8 mouse cellular contexts compared by ENCODE assay signal in genomic region chr17:71182871-71183656, GRCm38 (mm10). TPM values are rescaled to one million over a fixed set of nuclear protein-coding genes. Genes with fewer than 3 reads are reported as not detected.
DNase-seq lines count a peak whose midpoint lies in the region; ATAC-seq lines count a peak whose summit lies in the region.

No protein-coding gene starts in this region.

- DNase-seq in gastrocnemius, adult 8-10 months (ENCODE audit: low spot score in 2 of 2) = peak; percentile 79 to 82
- peak; percentile 77 for DNase-seq in hindlimb bud, embryonic 11.5 days (ENCODE audit: extremely low spot score, low read depth, low spot score)
- peak; percentile 80 to 89 for DNase-seq in left cerebral cortex, adult 8-10 months (ENCODE audit: low spot score in 2 of 2)
- peak; percentile 93 for DNase-seq in right cerebral cortex, adult 18-20 months
- DNase-seq in urinary bladder, adult 2 months (ENCODE audit: low spot score) = peak; percentile 84

- peak; percentile 78 for ATAC-seq in activated CD4-positive, CD25-positive, alpha-beta regulatory T cell, adult 4 months
- ATAC-seq in common myeloid progenitor, adult 5-6 weeks (replicated peaks; ENCODE audit: low read depth, poor library complexity, severe bottlenecking) = peak; percentile 51
- peak; percentile 57 for ATAC-seq in megakaryocyte, adult 5-6 weeks (ENCODE audit: poor library complexity, severe bottlenecking)

RNA-seq across cellular contexts. Expression of gene Lpin2, which starts 0.7 kb away (rescaled TPM):
- polyA plus RNA-seq in activated CD4-positive, CD25-positive, alpha-beta regulatory T cell, adult 4 months (2017; shearing (Covaris generic)) = 10 to 100 TPM; 15.2 to 26.6 TPM
- 66.3 and 97.0 TPM in 2 replicates for total RNA-seq in common myeloid progenitor, adult 5-6 weeks (2017)
- 1 to 10 TPM; 1.6 to 4.9 (median 3.3) TPM for total RNA-seq in gastrocnemius, adult 8-10 months (2022)
- total RNA-seq in left cerebral cortex, adult 8-10 months (2022) = 10 to 100 TPM; 72.6 to 86.2 (median 78.6) TPM
- total RNA-seq in megakaryocyte, adult 5-6 weeks (2015) = 21.7 and 25.3 TPM in 2 replicates
- 31.4 and 38.1 TPM in 2 replicates for total RNA-seq in megakaryocyte, adult 5-6 weeks (2017)
- polyA plus RNA-seq in urinary bladder, adult 2 months (2012; rRNA removed) = 13.7 and 18.8 TPM in 2 replicates

Comparison
In these comparisons a context has a peak if more than half of its experiments do, and no peak if none do; other contexts are left out.
1. Peak in every context shown above with its lines: DNase-seq and ATAC-seq.